Mouse (Mus musculus): ENCODE data around the gene Vash2. TPM values are rescaled to one million over a fixed set of nuclear protein-coding genes. Genes with fewer than 3 reads are reported as not detected.
"Not testable (repeated sequence)": the region's sequence is repeated elsewhere in the genome, so short reads cannot be mapped to it uniquely, and the experiment has no call there.

Gene Vash2
- 1 to 10 TPM; 1.8 to 1.9 TPM for total RNA-seq (2021)

DNA sequence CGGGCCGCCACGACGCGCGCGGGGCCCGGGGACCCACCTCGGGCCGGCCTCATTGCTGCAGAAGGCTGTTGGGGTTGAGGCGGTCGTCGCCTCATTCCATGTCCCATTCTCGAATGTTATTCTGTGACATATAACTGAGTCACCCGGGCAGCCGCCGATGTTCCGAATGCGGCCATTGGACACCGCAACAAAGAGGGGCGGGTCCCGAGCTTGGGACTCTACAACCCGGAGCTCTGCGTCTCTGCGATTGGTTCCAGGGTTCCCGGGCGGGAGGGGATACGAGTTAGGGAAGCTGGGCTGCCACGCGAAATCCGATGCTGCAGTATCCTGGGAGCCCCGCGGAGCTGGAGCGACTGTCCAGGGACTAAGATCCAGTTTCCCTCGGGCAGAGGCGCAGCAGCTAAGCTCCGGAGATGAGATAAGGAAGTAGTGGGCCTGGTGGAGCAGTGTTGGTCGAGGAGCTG lies at the start of gene Vash2:
Gene Vash2, minus strand, starts transcription at position 197 of the 464 bp plus-strand sequence.
- DNase-seq (ENCODE audit: low spot score in 2 of 2), result peak; percentile 66 to 75
- intact Hi-C loops (cut with DNase I), result no loop called here

DNA sequence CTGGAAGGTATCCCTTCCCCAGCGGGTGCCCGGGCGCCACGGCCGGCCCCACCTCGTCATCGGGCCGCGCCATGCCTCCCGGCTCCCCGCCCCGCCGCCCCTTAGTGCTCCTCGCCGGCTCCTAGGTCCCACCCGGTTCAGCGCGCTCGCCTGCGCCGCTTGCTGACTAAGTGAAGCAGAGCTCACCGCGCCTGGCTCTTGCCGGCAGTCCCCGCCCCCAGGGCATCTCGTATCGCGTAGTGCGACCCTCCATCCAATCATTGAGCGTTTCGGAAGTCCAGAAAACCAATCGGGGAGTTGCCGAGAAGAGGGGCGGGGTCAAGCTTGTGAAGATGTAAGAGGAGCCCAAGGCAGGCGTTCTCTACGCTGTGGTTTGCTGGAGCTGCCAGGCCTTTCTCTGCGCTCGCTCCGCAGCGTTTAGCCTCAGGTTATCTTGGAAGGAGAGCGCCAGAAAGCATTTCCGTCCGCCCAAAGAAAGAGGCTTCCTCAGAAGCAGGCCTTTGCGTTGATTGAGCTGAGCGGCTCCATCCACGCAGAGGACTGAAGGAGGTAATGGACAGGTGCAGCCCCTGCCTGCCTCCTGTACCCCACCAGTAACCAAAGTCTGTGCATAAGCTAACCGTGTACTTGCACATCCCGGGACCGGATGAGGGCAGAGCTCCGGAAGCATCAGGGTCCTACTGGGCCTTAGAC lies 47.1 kb upstream of the Vash2 start, which contains the start of gene Flvcr1:
Gene Flvcr1, minus strand, starts transcription at position 138 of the 693 bp plus-strand sequence.
- intact Hi-C loops (cut with DNase I), result loop anchor here (1.0 kb wide), 1 partner anchor 36 kb away; the partner anchor contains the start of gene Tatdn3
- peak; percentile 98 to 100 for DNase-seq (ENCODE audit: low spot score in 2 of 2)

GRCm38 (mm10) chr1:191025016-191026012 lies 46.2 kb upstream of the Vash2 start:
- intact Hi-C loops (cut with DNase I), result loop anchor here (1.0 kb wide), 1 partner anchor 37 kb away; the partner anchor contains the start of gene Tatdn3
- peak; percentile 35 to 61 for DNase-seq (ENCODE audit: low spot score in 2 of 2)

GRCm38 (mm10) chr1:191023806-191024205 lies 44.7 kb upstream of the Vash2 start:
- intact Hi-C loops (cut with DNase I); DNase-seq (ENCODE audit: low spot score in 2 of 2): not testable (repeated sequence)

- no peak for DNase-seq (ENCODE audit: low spot score in 2 of 2)
- intact Hi-C loops (cut with DNase I), result no loop called here
Observed at GRCm38 (mm10) chr1:191023140-191023539, 44.0 kb upstream of the Vash2 start.

- no peak for DNase-seq (ENCODE audit: low spot score in 2 of 2)
- intact Hi-C loops (cut with DNase I), result no loop called here
Observed at GRCm38 (mm10) chr1:191021016-191021415, 41.9 kb upstream of the Vash2 start.

DNA sequence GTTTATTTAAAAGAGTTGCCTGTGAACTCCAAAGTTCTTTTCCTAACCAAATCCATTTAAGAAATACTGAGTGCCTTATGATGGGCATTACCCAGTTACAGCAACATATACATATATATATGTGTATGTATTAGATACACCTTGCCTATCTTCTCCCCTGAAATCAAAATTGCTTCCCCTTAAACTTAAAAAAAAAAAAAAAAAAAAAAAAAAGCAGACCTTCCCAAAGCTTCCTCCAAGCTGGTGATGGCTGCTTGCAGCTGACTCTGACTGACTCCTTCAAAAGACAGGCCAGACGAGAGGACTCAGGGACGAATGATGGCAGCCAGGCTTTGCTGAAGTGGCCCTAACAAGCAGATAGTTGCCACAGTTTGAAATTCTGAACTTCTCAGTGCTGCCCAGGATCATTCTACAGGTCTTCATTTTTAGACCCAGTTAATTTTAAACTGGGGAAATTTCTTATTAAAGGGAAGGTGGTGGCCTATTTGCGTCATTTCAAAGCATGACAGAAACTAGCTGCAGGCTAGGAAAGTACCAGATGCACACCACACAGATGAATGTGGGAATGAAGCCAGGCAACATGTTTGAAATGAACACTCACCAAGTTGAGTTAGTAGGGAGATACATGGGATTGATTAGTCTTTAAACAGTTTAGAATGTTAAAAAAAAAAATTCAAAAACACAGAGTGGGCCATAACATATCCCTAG lies 41.3 kb upstream of the Vash2 start:
- DNase-seq (ENCODE audit: low spot score in 2 of 2), result no peak
- intact Hi-C loops (cut with DNase I), result no loop called here

DNA sequence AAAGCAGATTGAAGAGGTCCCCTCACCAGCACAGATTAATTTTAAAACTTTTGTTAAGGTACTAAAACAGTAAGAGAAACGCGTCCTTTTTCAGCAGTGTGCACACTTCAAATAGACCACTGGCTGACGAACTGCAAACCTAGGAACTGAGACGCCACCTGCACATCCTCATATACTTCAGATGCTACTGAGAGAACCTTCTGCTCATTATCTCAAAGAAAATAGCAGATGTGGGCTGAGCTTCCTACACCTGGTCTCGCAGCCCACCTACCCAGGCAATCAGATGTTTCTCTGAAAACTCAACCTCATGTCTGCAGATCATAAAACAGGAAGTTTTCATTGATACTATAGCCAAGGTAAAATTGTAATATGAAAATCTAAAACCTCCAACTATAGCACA lies 40.7 kb upstream of the Vash2 start:
- DNase-seq (ENCODE audit: low spot score in 2 of 2), result no peak
- intact Hi-C loops (cut with DNase I), result no loop called here

DNA sequence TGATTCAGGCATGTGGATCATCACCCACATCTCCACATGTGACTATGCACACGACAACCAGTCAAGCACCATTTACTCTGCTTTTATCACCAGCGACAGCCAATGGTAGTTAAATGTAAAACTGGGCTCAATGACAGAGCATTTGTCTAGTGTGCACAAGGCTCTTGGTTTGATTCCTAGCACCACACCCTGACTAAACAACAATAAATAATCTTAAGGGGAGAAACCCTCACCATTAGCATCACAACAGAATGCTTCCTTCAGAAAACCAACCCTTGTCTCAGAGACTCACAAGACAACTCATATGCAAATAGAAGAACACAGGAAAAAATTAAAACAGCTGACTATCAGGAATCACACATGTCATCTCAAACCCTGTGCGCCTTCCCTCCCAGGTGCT lies 35.2 kb upstream of the Vash2 start:
- intact Hi-C loops (cut with DNase I), result no loop called here
- no peak for DNase-seq (ENCODE audit: low spot score in 2 of 2)

GRCm38 (mm10) chr1:191008707-191009106 lies 29.6 kb upstream of the Vash2 start:
- DNase-seq (ENCODE audit: low spot score in 2 of 2), result no peak
- intact Hi-C loops (cut with DNase I), result loop anchor here (5.0 kb wide), 1 partner anchor 66 kb away; no protein-coding TSS in a partner anchor

DNA sequence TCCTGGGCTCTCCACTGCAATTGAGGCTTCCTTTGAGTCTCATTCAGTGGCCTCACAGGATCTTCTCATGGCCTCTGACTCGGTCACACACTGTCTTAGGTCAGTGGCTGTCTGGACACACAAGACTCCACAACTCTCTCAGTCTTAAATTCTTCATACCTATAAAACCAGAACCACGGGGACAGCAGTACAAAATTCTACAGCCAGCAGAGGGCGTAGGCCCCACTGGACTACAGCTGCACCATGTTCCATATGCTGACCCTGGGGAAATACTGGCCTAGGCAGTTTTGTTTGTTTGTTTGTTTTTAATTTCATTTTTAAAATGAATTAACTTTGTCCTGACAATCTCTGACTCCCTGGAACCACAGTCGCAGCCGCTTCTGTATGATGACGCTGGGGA lies 23.1 kb upstream of the Vash2 start:
- DNase-seq (ENCODE audit: low spot score in 2 of 2), result peak in 1 of 2 experiments; percentile 14
- intact Hi-C loops (cut with DNase I), result no loop called here

- no peak for DNase-seq (ENCODE audit: low spot score in 2 of 2)
- intact Hi-C loops (cut with DNase I), result no loop called here
Observed at GRCm38 (mm10) chr1:191000686-191001085, 21.6 kb upstream of the Vash2 start.

DNA sequence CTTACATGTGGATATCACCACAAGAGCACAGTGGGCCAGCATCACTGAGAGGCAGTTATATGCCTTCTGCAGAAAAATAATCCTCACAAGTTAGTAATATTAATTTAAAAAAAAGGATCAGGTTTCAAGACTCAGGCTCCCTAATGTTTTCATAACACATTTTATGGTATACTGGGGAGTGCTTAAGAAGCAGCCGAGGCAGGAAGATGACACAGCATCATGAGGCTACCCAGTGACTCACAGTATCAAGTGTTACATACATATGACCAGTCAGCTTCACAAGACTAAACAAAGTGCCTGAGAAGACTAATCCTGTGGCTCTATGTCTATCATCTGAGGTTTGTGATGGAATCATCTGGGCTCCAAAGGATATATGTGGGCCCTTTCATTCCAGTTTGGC lies 18.9 kb upstream of the Vash2 start:
- no peak for DNase-seq (ENCODE audit: low spot score in 2 of 2)

GRCm38 (mm10) chr1:190996346-190996877 lies 17.3 kb upstream of the Vash2 start:
- no peak for DNase-seq (ENCODE audit: low spot score in 2 of 2)
- intact Hi-C loops (cut with DNase I), result no loop called here

More for the DNA sequence above, 18.9 kb upstream of the Vash2 start:
- intact Hi-C loops (cut with DNase I), result no loop called here

DNA sequence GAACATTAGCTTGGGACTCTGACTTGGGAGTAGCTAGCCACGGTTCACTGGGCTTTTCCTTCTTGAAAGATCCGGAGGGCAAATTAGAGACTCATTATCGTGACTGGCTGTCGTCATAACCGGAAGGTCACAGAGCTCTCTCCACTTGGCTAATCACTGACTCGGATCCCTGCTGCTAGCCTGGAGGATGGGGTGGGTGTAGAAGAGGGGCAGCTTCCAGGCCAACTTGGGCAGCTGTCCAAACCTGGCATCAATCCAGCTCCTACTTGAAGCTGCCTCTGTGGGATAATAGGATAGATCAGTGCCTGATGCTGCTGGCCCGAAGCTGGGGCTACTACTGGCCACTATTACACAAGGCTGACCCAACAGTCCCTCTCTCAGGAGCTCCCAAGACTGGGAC lies 16.5 kb upstream of the Vash2 start:
- peak; percentile 29 to 42 for DNase-seq (ENCODE audit: low spot score in 2 of 2)
- intact Hi-C loops (cut with DNase I), result no loop called here

- intact Hi-C loops (cut with DNase I), result no loop called here
- DNase-seq (ENCODE audit: low spot score in 2 of 2), result no peak
Observed at GRCm38 (mm10) chr1:190989437-190990082, 10.5 kb upstream of the Vash2 start.

DNA sequence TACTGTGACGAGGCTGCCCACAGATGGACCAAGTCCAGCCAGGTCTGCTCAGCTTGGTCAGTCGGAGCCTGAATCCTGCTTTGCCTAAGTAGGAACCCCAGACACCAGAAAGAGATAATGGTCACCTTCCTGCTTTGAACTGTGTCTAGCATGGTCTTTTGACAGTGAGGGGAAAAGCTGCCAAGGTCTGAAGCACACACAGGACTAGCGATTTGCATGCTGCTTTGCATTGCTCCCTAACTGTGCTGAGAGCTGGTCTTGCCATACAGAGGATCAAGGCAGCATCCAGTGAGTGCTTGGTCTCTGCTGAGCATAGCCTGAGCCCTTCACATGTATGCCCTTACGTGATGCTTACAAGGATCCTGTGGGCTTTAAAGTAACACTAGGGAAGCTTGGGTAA lies 2.3 kb upstream of the Vash2 start:
- intact Hi-C loops (cut with DNase I), result no loop called here
- no peak for DNase-seq (ENCODE audit: low spot score in 2 of 2)

DNA sequence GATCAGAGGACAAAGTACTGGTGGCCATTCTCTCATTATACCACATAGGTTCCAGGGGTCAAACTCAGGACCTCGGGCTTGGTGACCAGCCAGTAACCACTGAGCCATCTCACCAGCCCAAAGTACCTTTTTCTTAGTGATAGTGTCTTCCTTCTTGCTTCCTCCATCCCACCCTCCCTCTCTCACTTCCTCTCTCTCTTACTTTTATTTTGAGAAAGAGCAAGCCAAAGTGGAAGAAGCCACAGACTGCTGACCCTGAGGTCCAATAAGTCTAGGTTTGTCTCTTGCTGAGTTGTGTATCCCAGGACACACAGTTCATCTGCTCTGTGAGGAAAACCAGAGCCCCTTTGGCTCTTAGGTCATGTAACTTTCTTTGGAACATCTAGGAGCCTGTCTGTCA lies 1.4 kb upstream of the Vash2 start:
- intact Hi-C loops (cut with DNase I), result no loop called here

GRCm38 (mm10) chr1:190978511-190979073 lies 504 bp downstream of the Vash2 start:
- no peak for DNase-seq (ENCODE audit: low spot score in 2 of 2)
- intact Hi-C loops (cut with DNase I), result no loop called here

More for the DNA sequence above, 1.4 kb upstream of the Vash2 start:
- DNase-seq (ENCODE audit: low spot score in 2 of 2), result no peak
